Mouse (Mus musculus): ENCODE data around the gene Polr1e.
"Not testable (repeated sequence)": the region's sequence is repeated elsewhere in the genome, so short reads cannot be mapped to it uniquely, and the experiment has no call there.

Gene Polr1e

GRCm38 (mm10) chr4:45010806-45011415 lies 7.5 kb upstream of the Polr1e start:
- no peak for DNase-seq

DNA sequence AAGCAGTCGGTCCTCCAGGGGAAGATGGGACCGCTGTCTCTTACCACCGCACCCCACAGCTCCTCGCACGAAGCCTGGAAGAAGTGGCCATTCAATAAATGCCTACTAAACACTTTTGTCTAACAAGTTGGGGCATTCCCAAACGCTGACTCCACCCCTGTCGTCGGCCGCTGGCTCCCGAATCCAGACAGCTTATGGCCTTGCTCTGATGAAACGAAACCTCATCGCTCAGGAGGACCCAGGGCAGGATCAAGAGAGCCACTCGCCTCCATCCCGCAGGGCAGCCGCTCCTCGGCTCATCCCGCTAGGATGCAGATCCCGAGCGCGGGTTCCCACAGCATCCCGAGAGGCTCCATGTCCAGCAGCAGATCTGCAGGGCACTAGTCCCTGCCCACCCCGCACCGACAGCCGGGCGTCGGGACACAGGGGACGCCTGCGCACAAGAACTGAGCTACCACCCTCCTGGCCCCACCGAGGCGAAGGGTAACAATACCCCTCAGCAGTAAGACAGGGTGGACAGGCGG lies 6.7 kb upstream of the Polr1e start:
- DNase-seq: no peak

DNA sequence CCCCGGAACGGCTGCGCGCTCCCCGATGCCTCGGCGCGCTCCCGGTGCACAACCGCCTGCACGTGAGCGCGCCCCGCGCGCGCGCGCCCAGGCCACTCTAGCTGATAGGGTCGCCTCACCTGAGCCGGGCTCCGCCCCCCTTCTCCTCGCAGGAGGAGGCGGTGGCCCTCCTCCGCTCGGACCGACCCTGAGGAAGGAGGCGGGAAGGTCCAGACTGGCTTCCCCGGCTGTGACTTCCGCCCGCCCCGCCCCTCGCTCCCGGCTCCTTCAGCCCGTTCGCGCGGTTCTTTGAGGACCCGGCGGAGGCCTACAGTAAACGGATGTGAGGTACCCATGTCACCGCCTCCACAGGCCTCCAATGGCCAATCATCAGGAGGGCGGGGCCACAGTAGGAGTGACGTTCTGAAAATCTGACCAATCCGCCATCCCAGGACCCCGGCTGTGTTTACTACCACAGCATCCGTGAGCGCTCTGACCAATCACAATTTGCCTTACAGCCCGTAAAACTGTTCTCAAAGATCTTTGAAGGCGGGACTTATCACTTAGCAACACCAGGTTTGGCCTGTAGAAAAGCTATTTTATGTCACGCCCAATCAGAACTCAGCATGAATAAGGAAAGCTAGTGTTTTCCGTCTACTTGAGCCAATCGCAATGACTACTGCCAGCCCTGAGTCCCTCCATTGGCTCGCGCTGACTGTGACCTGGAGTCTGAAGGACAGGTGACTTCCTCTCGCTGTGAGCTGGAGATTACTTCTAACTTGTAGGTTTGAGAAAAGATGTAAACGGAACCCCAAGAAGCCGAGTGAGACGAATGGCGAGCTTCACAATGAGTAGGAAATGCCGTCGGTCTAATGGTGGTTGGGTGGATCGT lies 6.0 kb upstream of the Polr1e start, which contains the start of gene Zbtb5:
Gene Zbtb5, minus strand, starts transcription at position 308 of the 871 bp plus-strand sequence.
- peak; percentile 99 for DNase-seq

DNA sequence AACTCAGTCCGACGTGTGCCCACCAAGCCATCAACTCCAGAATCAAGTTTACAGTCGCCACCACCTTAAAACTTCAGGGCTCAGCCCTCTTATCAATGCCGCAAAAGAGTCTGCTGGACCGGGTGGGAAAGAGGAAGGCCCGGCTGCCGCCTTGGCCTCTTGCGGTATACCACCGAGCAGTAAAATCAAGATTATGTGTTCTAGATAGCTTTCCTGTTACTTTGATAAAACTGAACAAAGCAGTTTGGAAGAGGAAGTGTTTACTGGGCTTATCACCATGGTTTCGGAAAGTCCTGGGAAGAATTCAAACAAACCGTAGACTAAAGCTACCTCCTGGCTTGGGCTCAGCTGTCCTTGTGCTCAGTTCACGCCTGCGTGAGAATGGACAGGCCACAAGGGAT lies 5.4 kb upstream of the Polr1e start:
- no peak for DNase-seq

- no peak for DNase-seq
Observed at GRCm38 (mm10) chr4:45013537-45013936, 4.8 kb upstream of the Polr1e start.

GRCm38 (mm10) chr4:45015615-45016014 lies 2.8 kb upstream of the Polr1e start:
- DNase-seq: peak; percentile 59

- no peak for DNase-seq
Observed at GRCm38 (mm10) chr4:45019009-45019408, 626 bp downstream of the Polr1e start.

DNA sequence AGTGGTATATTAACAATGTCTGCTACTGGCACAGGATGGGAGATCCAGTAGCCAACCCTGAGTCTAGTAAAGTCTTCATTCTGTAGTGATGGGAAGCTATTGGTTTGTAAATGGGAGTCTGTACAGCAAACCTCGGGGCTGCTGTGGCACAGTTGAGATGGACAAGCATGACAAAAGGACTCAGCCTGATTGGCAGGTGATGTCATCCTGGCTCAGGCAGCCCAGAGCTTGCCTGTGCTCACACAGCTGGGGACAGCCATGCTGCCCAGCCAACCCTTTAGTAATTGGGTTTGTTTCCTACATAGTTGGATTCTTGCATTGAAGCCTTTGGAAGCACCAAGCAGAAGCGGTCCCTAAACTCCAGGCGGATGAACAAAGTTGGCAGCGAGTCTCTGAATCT lies 8.1 kb downstream of the Polr1e start:
- DNase-seq: no peak

DNA sequence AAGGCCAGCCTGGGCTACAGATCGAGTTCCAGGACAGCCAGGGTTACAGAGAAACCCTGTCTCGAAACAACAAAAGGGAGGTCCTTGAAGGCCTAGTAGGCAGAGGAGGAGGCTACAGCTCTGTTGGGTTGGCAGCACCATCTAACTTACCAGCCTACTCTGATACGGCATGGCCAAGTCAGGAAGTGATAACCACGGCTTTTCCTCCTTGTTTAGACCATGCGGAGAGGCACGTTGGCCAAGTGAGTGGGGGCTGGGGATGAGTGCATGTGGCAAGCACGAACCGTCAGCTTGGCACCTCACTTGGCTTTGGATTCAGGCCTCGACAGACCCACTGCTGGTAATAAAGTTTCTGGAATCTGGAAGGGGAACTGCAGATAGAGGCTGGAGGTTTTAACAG lies 14.2 kb downstream of the Polr1e start:
- DNase-seq: no peak

- no peak for DNase-seq
Observed at GRCm38 (mm10) chr4:45034693-45035628, 16.6 kb downstream of the Polr1e start.

GRCm38 (mm10) chr4:45036048-45036447 lies 17.7 kb downstream of the Polr1e start:
- no peak for DNase-seq

DNA sequence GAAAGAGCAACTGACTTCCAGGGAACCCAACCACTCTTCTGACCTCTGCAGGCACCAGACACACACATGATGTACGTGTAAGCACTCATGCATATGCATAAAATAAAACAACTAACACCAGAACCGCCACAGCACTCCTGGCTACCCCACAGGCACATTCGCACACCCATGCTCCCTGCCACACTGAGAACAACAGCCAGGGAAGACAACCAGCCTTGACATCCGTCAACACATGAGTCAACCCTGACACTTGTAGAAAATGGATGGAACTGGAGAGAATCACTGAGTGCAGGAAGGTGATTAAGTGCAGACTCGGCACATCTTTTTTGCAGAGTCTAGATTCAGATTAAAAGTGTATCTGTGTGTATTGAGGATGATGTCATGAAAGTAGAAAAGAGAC lies 18.2 kb downstream of the Polr1e start:
- DNase-seq: no peak

DNA sequence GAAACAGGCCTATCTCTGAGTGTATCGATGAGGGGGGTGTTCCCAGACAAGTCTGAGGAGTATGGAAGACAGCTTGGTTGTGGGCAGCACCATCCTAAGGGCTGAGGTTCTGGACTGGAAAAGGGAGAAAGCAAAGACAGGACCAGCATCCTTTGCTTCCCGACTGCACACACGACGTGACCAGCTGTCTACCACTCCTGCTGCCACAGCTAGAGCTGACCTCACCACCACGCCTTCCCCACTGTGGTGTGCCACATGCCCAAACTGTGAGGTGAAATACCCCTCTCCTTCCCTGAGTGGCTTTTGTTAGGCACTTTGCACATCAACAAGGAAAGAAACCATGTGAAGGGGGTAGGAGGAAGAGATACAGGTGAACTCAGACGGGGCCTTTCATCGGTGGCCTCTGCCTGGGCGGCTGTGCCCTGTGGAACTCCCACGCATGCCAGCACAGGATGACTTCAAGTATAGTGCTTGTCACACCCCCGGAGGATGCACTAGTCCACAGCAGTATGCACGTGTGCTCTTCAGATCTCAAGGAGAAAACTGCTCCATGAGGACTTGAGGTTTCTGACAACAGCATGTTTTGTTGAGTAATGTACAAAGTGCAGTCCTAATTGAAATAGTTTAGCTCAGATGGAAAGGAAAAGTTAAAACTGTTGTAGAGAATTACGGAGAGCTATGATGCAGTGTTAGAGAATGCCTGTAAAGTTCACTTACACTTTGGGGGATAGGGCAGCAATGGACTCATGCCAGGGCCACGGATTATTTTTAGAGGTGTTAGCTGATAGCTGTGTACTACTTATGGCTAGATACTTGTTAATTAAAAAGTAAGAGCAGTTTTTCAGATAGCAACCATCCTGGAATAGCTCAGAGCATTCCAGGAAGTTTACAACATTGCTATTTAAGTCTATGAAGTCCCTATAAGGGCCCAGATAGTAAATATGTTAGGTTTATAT lies 19.4 kb downstream of the Polr1e start:
- no peak for DNase-seq

DNA sequence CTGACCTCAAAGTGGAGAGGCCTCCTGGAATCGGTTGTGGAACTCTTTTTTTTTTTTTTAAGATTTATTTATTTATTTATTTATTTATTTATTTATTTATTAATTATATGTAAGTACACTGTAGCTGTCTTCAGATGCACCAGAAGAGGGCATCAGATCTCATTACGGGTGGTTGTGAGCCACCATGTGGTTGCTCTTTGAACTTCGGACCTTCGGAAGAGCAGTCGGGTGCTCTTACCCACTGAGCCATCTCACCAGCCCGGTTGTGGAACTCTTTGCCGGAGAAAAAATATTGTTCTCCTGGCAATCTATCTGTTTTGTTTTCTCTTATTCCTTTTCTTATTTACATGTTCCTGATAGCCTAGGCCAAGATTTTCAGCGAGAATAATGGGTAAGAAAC lies 20.5 kb downstream of the Polr1e start:
- peak; percentile 18 for DNase-seq

- DNase-seq: not testable (repeated sequence)
Observed at GRCm38 (mm10) chr4:45039546-45039945, 21.2 kb downstream of the Polr1e start.

- no peak for DNase-seq
Observed at GRCm38 (mm10) chr4:45040795-45041194, 22.4 kb downstream of the Polr1e start.

- DNase-seq: no peak
Observed at GRCm38 (mm10) chr4:45046679-45047078, 28.3 kb downstream of the Polr1e start.

GRCm38 (mm10) chr4:45047286-45047887 lies 29.0 kb downstream of the Polr1e start:
- no peak for DNase-seq

DNA sequence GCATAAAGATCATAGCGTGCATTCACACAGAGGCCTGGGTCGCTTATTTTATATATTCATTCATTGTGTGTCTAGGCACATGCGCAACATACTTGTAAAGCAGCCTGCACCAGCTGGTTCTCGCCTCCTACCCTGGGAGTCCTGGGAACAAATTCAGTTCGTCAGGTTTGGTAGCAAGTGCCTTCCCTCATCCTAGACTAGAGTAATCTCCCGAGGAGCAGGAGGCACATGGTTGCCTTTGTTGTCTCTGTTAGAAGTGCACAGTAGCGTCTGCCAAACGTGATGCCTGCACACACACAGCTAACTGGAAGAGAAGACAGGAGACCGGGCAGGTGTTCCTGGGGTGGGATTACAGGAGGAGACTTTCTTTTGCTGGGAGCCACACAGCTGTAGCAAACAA lies 29.6 kb downstream of the Polr1e start:
- no peak for DNase-seq

DNA sequence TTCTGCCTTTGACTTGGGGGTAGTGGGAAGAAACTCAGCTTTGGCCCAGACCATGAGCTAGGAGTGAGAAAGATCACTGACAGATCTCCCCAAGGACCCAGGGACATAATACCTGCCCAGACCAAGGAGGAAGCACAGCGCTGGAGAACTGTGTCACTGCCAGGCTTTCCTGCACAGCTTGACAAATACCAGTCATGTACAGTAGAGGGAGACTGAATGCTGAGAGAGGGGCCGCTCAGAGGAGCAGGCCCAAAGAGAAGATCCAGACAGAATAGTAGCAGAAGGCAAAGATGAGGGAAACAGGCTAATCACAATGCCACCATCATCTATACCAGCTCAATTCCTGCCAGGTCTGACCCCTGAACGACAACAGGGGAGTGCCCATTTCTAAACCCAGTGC lies 36.5 kb downstream of the Polr1e start:
- DNase-seq: peak; percentile 10

- DNase-seq: no peak
Observed at GRCm38 (mm10) chr4:45055451-45055850, 37.1 kb downstream of the Polr1e start.
